Mouse (Mus musculus) embryo, embryonic 10 days (tissue): ENCODE data around the gene Tff3.
A peak's percentile ranks its signal among the peaks of the same experiment; 100 is the strongest.

Experiments
- DNase-seq: peaks from one replicate; pipeline ENCODE4 v3.0.0-alpha.2; 2015; ENCODE audit warnings: low spot score

Gene Tff3

GRCm38 (mm10) chr17:31129452-31129851 is at the start of gene Tff3:
Gene Tff3, minus strand, starts transcription at chr17:31129646.
- peak; percentile 42 for DNase-seq

GRCm38 (mm10) chr17:31176321-31176720 is 46.9 kb upstream of the Tff3 start:
- DNase-seq: no peak

GRCm38 (mm10) chr17:31169796-31170195 is 40.4 kb upstream of the Tff3 start:
- no peak for DNase-seq

- DNase-seq: no peak
Measured at GRCm38 (mm10) chr17:31165127-31165526, 35.7 kb upstream of the Tff3 start, which contains the start of gene Tff1. Gene Tff1, minus strand, starts transcription at chr17:31165277.

GRCm38 (mm10) chr17:31163821-31164220 is 34.4 kb upstream of the Tff3 start:
- no peak for DNase-seq

GRCm38 (mm10) chr17:31162607-31163006 is 33.2 kb upstream of the Tff3 start:
- DNase-seq: no peak

GRCm38 (mm10) chr17:31160291-31160690 is 30.8 kb upstream of the Tff3 start:
- no peak for DNase-seq

- DNase-seq: no peak
Measured at GRCm38 (mm10) chr17:31157921-31158320, 28.5 kb upstream of the Tff3 start.

- DNase-seq: no peak
Measured at GRCm38 (mm10) chr17:31153785-31154184, 24.3 kb upstream of the Tff3 start.

GRCm38 (mm10) chr17:31152966-31153499 is 23.6 kb upstream of the Tff3 start:
- DNase-seq: no peak

- no peak for DNase-seq
Measured at GRCm38 (mm10) chr17:31152512-31152911, 23.1 kb upstream of the Tff3 start.

GRCm38 (mm10) chr17:31145998-31146397 is 16.6 kb upstream of the Tff3 start:
- no peak for DNase-seq

GRCm38 (mm10) chr17:31144040-31145037 is 14.9 kb upstream of the Tff3 start, which contains the start of gene Tff2:
Gene Tff2, minus strand, starts transcription at chr17:31144282.
- DNase-seq: no peak

GRCm38 (mm10) chr17:31142116-31142515 is 12.7 kb upstream of the Tff3 start:
- DNase-seq: no peak

- peak; percentile 80 for DNase-seq
Measured at GRCm38 (mm10) chr17:31138398-31138797, 9.0 kb upstream of the Tff3 start.

- DNase-seq: no peak
Measured at GRCm38 (mm10) chr17:31136821-31137220, 7.4 kb upstream of the Tff3 start.

- DNase-seq: no peak
Measured at GRCm38 (mm10) chr17:31136291-31136690, 6.8 kb upstream of the Tff3 start.

GRCm38 (mm10) chr17:31134913-31135312 is 5.5 kb upstream of the Tff3 start:
- no peak for DNase-seq

GRCm38 (mm10) chr17:31133776-31134175 is 4.3 kb upstream of the Tff3 start:
- peak; percentile 17 for DNase-seq

- no peak for DNase-seq
Measured at GRCm38 (mm10) chr17:31131269-31131821, 1.9 kb upstream of the Tff3 start.

GRCm38 (mm10) chr17:31128708-31129318 is 633 bp downstream of the Tff3 start:
- no peak for DNase-seq

- DNase-seq: peak; percentile 63
Measured at GRCm38 (mm10) chr17:31125548-31126266, 3.7 kb downstream of the Tff3 start.
